Mouse (Mus musculus) ES-Bruce4 (cell line): Measurements from ENCODE around the gene Cbfa2t2.

Source experiments
- CTCF ChIP-seq: IDR thresholded peaks from one replicate; pipeline ENCODE4 v1.8.1; 2011; ENCODE audit warnings: low read depth, low read length
- EP300 ChIP-seq: IDR thresholded peaks from 2 replicates; pipeline ENCODE4 v1.6.1; 2011; ENCODE audit warnings: low read depth, low read length; ENCODE audit not compliant: insufficient read depth
- POLR2A ChIP-seq: IDR thresholded peaks from one replicate; pipeline ENCODE4 v1.8.1; 2011; ENCODE audit warnings: low read length; ENCODE audit not compliant: insufficient read depth

DNA sequence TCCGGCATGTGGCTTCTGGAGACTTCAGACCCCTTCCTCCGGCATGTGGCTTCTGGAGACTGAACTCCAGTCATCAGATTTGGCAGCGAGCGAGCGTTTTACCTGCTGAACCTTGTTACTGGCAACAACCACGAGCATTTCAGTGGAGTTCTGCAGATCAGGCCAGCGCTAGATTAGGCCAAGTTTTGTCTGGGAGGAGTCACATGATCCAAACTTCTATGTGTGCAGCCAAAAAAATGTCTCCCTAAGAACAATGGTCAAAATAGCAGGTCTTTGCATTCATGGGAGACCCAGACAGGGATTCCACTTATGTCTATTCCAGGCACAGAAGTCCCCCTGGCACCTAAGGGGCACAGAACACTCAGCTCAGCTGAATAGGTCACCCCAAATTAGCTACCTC lies 38.0 kb upstream of the Cbfa2t2 start:
- TF ChIP-seq CTCF (no peak), POLR2A (no peak), EP300 (no peak)
